Mouse (Mus musculus) T-helper 2 cell (primary cell): ENCODE results near the gene Pgm1.

Experiments used
- in situ Hi-C: fragments of 300-600 bp; cut with MboI, MseI; formaldehyde crosslinking; loops from one replicate; pipeline ENCODE4 v1.15.1; 2025; ENCODE audit warnings: high pct_unique_total_duplicates

Gene Pgm1

GRCm38 (mm10) chr4:100009211-100009678 is 80.0 kb downstream of the Pgm1 start:
- in situ Hi-C loops = no loop called here

GRCm38 (mm10) chr4:100010916-100011315 is 81.7 kb downstream of the Pgm1 start:
- in situ Hi-C loops = no loop called here

DNA sequence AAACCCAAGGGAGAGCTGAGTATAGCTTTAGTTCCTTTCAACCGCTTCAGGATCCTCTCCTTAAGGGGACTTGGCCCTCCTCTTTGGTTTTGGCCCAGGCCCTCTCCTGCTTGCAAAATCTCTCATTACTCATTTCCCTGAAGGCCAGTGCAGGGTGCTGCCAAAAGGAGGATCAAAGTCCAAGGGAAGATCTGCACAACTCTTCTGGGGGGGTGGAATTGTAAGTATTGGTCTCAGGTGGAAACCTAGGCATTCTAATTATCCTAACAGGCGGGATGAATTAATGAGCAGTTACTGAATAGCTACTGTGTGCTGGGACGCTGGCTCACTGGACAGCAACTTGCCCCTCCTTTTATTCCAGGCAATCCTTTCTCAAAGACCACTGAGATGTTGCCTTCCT is 82.3 kb downstream of the Pgm1 start:
- in situ Hi-C loops = no loop called here

DNA sequence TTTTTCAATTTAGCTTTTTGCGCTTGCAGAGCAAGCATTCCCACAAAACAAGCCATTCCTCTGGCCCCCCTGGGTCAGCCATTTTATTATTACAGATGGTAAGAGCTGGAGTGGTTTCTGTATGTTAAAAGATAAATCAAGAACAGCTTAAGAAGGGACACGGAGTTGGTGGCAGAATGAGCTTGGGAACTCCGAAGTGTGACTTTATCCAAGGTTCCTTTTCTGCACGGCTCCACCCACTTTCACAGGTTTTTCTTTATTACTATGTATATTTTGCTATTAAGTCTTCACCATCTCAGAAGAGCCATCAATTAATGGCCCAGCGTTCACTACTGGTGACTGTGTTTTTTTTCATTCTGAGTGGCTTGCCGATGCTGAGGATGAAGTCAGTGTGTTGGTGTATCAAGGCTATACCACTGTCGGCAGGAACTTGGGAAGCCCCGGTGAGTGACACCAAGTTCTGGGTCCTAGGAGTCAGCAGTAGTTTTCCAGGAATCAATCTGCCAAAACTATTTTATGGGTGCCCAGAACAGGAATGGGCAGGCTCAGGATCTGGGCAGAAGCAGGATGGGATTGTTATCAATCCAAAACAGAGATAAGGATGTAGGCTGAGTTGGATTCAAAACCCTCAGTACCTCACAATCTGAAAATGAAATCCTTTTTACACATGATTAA is 83.3 kb downstream of the Pgm1 start:
- in situ Hi-C loops = no loop called here

DNA sequence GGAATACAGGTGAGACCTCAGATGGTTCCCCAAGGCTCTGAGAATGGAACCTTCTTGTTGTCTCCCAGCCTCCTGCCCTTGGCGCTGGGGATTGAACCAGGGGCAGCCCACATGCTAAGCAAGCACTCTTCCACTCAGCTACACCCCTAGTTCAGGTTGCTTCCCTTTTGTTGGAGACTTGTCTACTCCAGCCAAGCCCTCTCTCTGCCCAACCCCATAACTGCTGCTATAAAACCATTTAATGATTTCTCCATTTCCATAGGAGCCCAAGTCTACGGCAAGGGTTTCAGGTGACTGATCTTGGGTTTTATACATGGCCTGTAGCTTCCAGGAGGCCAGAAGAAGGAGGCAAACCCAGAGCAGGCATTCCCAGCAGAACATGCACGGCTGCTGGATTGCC is 98.6 kb downstream of the Pgm1 start:
- in situ Hi-C loops = loop anchor here (25.0 kb wide), 1 partner anchor 385 kb away; no protein-coding TSS in a partner anchor

DNA sequence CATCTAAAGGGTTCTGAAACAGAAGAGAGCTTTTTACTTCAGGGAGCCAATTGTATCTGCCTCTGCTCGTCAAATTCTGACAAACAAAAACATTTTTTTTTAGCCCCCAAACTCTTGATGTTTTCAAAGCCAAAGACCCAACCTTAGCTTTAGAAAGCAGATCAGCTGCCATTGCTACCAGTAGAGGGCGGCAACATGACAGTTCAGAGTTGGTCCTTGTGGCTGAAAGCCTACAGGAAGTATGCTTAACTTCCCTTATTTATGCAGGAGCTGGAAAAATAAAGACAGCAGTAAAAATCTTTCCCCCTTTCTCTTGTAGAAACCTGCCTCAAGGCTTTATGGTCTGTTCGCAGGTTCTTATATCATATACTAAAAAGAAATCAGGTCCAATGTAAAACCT is 99.4 kb downstream of the Pgm1 start:
- in situ Hi-C loops = loop anchor here (25.0 kb wide), 1 partner anchor 384 kb away; no protein-coding TSS in a partner anchor

DNA sequence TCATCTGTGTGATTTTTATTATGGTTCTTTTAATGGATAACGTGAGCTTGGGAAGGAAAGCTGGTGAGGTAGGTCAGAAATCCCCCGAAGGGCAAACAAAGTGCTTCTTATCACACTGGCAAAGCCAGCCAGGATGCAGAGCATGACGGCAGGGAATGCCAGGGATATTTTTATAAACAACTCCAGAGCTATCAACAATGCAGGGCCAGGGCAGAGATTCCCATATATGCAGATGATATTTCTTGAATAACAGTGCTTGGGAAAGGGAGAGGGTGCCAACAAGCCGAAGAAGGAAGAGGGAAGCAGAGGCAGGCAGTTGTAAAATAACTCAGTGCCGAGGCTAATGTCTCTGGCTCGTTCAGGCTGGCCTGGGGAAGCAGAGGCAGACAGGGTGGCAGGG is 102.1 kb downstream of the Pgm1 start:
- in situ Hi-C loops = loop anchor here (10.0 to 25.0 kb wide), 2 partner anchors 381 to 504 kb away; no protein-coding TSS in a partner anchor

DNA sequence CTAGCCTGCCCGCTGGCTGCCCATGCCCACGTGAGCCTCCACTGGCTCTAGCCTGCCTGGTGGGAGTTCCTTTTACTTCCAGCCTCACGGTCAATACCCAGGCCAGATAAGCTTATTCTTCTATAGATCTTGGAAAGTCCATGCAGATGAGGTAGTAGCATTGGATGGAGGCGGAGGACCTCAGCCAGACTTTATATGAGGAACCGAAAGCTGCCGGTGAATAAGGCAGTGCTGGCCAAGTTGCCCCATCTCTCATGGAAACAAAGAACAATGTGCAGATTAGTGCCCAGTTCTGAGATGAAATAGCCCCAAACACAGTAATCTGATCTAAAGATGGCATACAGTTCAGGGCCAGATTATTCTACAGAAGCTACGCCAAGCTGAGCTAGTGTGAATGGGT is 103.4 kb downstream of the Pgm1 start:
- in situ Hi-C loops = loop anchor here (10.0 to 25.0 kb wide), 2 partner anchors 380 to 502 kb away; no protein-coding TSS in a partner anchor

- in situ Hi-C loops = loop anchor here (10.0 to 25.0 kb wide), 2 partner anchors 378 to 501 kb away; no protein-coding TSS in a partner anchor
These were observed 104.7 kb downstream of the Pgm1 start for GRCm38 (mm10) chr4:100033944-100034343.

DNA sequence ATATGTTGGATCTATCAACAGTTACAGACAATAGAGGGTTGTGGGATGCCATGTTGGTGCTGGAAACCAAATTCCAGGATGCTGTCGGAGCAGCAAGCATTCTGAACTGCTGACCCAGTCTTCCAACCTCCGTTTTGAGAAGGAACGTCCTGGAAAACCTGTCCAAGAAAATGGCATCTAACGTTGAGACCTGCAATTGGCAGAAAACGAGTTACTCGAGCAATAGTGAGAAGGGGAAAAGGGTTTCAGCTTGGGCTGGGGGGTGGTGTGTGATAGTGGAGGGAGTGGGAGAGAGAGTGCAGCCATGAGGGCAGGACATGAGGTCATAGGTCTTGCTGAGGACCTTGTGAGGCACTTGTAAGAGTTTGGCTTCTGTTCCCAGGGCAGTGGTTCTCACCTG is 105.8 kb downstream of the Pgm1 start:
- in situ Hi-C loops = loop anchor here (10.0 to 25.0 kb wide), 2 partner anchors 377 to 500 kb away; no protein-coding TSS in a partner anchor

DNA sequence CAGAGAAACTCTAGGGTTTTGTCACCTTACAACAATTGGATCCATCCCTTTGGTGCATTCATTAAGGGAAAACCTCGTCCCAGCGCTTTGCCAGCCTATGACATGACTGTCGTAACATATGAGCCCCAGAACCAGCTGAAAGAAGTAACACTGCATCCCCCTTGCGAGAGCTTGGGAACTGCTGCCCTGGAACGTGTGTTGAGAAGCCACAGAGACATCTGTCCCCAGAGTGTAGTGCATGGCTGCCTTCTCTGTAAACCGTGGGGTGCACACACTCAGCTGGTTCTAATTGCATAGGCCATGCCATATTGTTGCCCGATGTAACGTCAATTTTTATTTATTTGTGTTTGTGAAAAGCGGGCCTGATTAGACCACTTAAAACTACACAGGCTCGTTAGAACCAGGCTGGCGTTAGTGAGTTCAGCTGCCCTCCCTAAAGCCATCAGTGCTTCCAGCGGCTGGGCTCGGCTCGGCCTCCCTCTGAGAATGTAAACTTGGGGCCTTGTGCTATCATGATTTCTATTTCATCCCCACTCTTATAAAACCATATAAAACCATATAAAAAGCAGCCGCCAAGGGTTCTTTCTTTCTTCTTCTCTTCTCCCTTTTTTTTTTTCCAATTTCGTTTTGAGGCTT is 106.8 kb downstream of the Pgm1 start:
- in situ Hi-C loops = loop anchor here (10.0 to 25.0 kb wide), 2 partner anchors 376 to 499 kb away; no protein-coding TSS in a partner anchor
